ENCODE assay signal across 11 mouse cellular contexts in the genomic region with DNA sequence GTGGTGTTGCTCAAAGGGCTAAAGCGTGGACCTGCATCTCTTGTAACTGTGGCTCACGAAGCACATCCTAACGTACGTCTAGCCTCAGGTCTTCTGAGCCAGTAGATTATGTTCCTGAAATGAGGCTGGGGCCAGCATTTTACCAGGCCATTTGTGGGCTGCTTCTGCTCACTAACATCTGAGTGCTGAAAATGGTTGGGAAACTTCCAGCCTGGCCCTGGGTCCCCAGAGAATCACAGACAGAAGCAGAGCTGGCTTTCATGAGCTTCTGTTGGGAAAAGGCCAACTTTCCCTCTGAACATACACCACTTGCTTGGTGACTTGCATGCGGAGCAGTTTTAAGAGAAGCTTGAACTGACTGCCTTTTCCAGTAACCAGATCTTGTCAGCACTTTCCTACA.
DNase-seq lines count a peak whose midpoint lies in the region; ATAC-seq and TF ChIP-seq lines count a peak whose summit lies in the region.
"Had no signal": no experiment of that assay in that cellular context is flagged by ENCODE, and none has a peak within 500 bp of the region (broad histone marks: within the 10 kb centered on the region; RNA-seq: fewer than 3 reads in every experiment).

No protein-coding gene starts in this region.

- no peak for ATAC-seq in hindbrain, embryonic 15.5 days (ENCODE audit: low FRiP score, low read depth)
- no peak for ATAC-seq in hindbrain, embryonic 12.5 days (ENCODE audit: low FRiP score)
- peak; percentile 48 for ATAC-seq in lung, embryonic 16.5 days (ENCODE audit: low read depth)
- ATAC-seq in lung, postnatal 0 days, result 0 out of 2 replicates have a peak, but pooled peaks have one; percentile 27
- ATAC-seq: Patski had no signal

- H3K36me3 ChIP-seq in hindbrain, embryonic 15.5 days, result peaks cover 16% of the 10 kb centered on the region
- H3K36me3 ChIP-seq in hindbrain, embryonic 12.5 days, result peaks cover 14% of the 10 kb centered on the region
- H3K36me3 ChIP-seq in lung, embryonic 16.5 days (ENCODE audit: control insufficient read depth, insufficient read depth, low read length), result no peaks in the 10 kb centered on the region; the same call in 1 of the 2 replicates
- H3K36me3 ChIP-seq in lung, postnatal 0 days (ENCODE audit: insufficient read depth, low read length), result 0 out of 2 replicates have a peak, but pooled peaks cover 8% of the 10 kb centered on the region

- H3K4me1 ChIP-seq in hindbrain, embryonic 15.5 days (replicated peaks), result peaks cover 17% of the 10 kb centered on the region
- H3K4me1 ChIP-seq in hindbrain, embryonic 12.5 days, result peaks cover 6% of the 10 kb centered on the region; the same call in 1 of the 2 replicates
- peaks cover 8% of the 10 kb centered on the region for H3K4me1 ChIP-seq in lung, embryonic 16.5 days (replicated peaks; ENCODE audit: control insufficient read depth, insufficient read depth, low read length)
- no peaks in the 10 kb centered on the region for H3K4me1 ChIP-seq in lung, postnatal 0 days (ENCODE audit: insufficient read depth, low read depth, low read length)

- 70% methylated on average over 5 of the region's 5 CpGs for WGBS in hindbrain, embryonic 15.5 days
- WGBS in hindbrain, embryonic 12.5 days, result 93% methylated on average over 5 of the region's 5 CpGs
- 58% methylated on average over 5 of the region's 5 CpGs for WGBS in lung, embryonic 16.5 days
- WGBS in lung, postnatal 0 days, result 66% methylated on average over 5 of the region's 5 CpGs

- DNase-seq in cerebellum, postnatal 10 days, result peak; percentile 83 to 85
- DNase-seq in cerebellum, postnatal 36 days, result no peak
- DNase-seq in lung, adult 18-20 months, result no peak
- DNase-seq in lung, postnatal 0 days (ENCODE audit: low spot score), result peak; percentile 45
- DNase-seq in thymus, postnatal 36 days, result no peak
- DNase-seq: B cell, adult 2 months had no signal

- H3K27me3 ChIP-seq in hindbrain, embryonic 15.5 days, result no peaks in the 10 kb centered on the region
- H3K27me3 ChIP-seq in hindbrain, embryonic 12.5 days, result no peaks in the 10 kb centered on the region
- H3K27me3 ChIP-seq in lung, embryonic 16.5 days (ENCODE audit: control insufficient read depth, insufficient read depth, low read depth, low read length), result no peaks in the 10 kb centered on the region
- no peaks in the 10 kb centered on the region for H3K27me3 ChIP-seq in lung, postnatal 0 days (replicated peaks; ENCODE audit: insufficient read depth, low read length)
- H3K27me3 ChIP-seq: neural tube, embryonic 15.5 days; Patski had no signal

- no peak overlapping the region for H3K4me2 ChIP-seq in hindbrain, embryonic 15.5 days
- H3K4me2 ChIP-seq in hindbrain, embryonic 12.5 days (replicated peaks), result no peak overlapping the region
- H3K4me2 ChIP-seq in lung, embryonic 16.5 days (ENCODE audit: low read depth, low read length), result no peak overlapping the region
- no peak overlapping the region for H3K4me2 ChIP-seq in lung, postnatal 0 days (replicated peaks; ENCODE audit: low read depth, low read length)
- H3K4me2 ChIP-seq: neural tube, embryonic 15.5 days had no signal

- H3K27ac ChIP-seq in hindbrain, embryonic 15.5 days (replicated peaks), result peak overlapping the region; percentile 55
- no peak overlapping the region for H3K27ac ChIP-seq in hindbrain, embryonic 12.5 days
- peak overlapping the region; percentile 62 for H3K27ac ChIP-seq in lung, embryonic 16.5 days (ENCODE audit: low read length)
- H3K27ac ChIP-seq in lung, postnatal 0 days (ENCODE audit: low read length), result no peak overlapping the region
- H3K27ac ChIP-seq: neural tube, embryonic 15.5 days had no signal

- TF ChIP-seq EP300 in lung, postnatal 0 days (IDR thresholded peaks at IDR 0.05), result no peak

- no peaks in the 10 kb centered on the region for H3K9me3 ChIP-seq in hindbrain, embryonic 15.5 days
- no peaks in the 10 kb centered on the region for H3K9me3 ChIP-seq in hindbrain, embryonic 12.5 days (replicated peaks)
- no peaks in the 10 kb centered on the region for H3K9me3 ChIP-seq in lung, embryonic 16.5 days (ENCODE audit: control insufficient read depth, low read length)
- no peaks in the 10 kb centered on the region for H3K9me3 ChIP-seq in lung, postnatal 0 days (ENCODE audit: low read length)
- H3K9me3 ChIP-seq: neural tube, embryonic 15.5 days had no signal

- no peak overlapping the region for H3K9ac ChIP-seq in hindbrain, embryonic 15.5 days
- no peak overlapping the region for H3K9ac ChIP-seq in hindbrain, embryonic 12.5 days
- no peak overlapping the region for H3K9ac ChIP-seq in lung, embryonic 16.5 days (ENCODE audit: low read length)
- no peak overlapping the region for H3K9ac ChIP-seq in lung, postnatal 0 days (replicated peaks; ENCODE audit: low read depth)
- H3K9ac ChIP-seq: neural tube, embryonic 15.5 days had no signal

- H3K4me3 ChIP-seq in hindbrain, embryonic 15.5 days, result no peak overlapping the region
- H3K4me3 ChIP-seq in hindbrain, embryonic 12.5 days, result no peak overlapping the region
- H3K4me3 ChIP-seq in lung, embryonic 16.5 days (ENCODE audit: low read length), result no peak overlapping the region
- no peak overlapping the region for H3K4me3 ChIP-seq in lung, postnatal 0 days (ENCODE audit: low read depth, low read length)
- H3K4me3 ChIP-seq: neural tube, embryonic 15.5 days had no signal

- TF ChIP-seq CTCF in lung, postnatal 0 days (IDR thresholded peaks at IDR 0.05), result no peak

Comparison
In these comparisons a context has a peak if more than half of its experiments do, and no peak if none do; other contexts are left out.
1. DNase-seq: peak in cerebellum, postnatal 10 days (2 of 2) and lung, postnatal 0 days (single experiment); none in cerebellum, postnatal 36 days (0 of 2), lung, adult 18-20 months (0 of 2) and thymus, postnatal 36 days (0 of 2).
2. H3K27ac ChIP-seq: peak in hindbrain, embryonic 15.5 days (single experiment) and lung, embryonic 16.5 days (single experiment); none in hindbrain, embryonic 12.5 days (single experiment) and lung, postnatal 0 days (single experiment).
3. ATAC-seq: peak in lung, embryonic 16.5 days (single experiment) and lung, postnatal 0 days (single experiment); none in hindbrain, embryonic 15.5 days (single experiment) and hindbrain, embryonic 12.5 days (single experiment).